Mouse (Mus musculus) bone marrow macrophage, adult 2 months (primary cell): ENCODE results near the gene Vps13a.

Source experiments
- CTCF ChIP-seq: IDR thresholded peaks from 2 replicates; pipeline ENCODE4 v1.5.1; 2012; ENCODE audit warnings: low read depth, mild to moderate bottlenecking, low read length, moderate library complexity
- POLR2A ChIP-seq: IDR thresholded peaks from 2 replicates; pipeline ENCODE4 v1.6.1; 2012; ENCODE audit warnings: mild to moderate bottlenecking, low read depth, low read length, borderline replicate concordance

- no peak for TF ChIP-seq CTCF
- TF ChIP-seq POLR2A, result no peak
These were observed 22.0 kb upstream of the Vps13a start for GRCm38 (mm10) chr19:16802707-16803106.
